ENCODE assay signal across 8 mouse cellular contexts in the genomic region with DNA sequence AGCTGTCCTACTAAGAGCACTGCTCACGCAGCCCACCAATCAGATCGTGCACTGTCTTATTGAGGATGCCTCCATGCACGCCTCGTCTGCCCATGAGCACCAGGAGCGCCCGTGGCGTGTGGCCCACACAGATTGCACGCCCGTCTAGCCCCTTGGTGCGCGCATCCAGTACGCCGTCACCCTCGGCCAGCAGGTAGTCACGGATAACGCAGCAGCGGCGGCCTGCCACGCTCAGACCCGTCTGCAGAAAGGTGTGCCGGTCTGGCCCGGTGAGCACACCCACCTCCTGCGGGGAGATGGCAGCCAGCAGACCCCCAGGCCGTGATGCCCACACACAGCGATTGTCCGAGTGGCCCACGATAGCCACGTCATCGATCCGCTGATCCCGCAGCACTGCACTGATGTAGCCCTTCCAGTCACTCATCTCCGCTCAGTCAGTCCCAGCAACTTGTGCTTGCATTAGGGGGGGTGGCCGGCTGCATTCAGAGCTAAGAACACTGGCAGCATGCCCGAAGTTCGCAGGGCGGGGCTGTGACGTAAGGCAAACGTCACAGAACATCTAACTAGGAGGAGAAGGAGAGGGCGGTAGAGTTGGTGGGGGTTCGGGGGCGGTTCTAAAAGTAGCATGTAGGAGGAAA. TPM values are rescaled to one million over a fixed set of nuclear protein-coding genes. Genes with fewer than 3 reads are reported as not detected.
DNase-seq lines count a peak whose midpoint lies in the region; ATAC-seq and TF ChIP-seq lines count a peak whose summit lies in the region.

A gene (minus strand): TSS at position 490 of the 638 bp plus-strand sequence.

- 7% methylated on average over 33 of the region's 41 CpGs for WGBS in embryonic facial prominence, embryonic 14.5 days
- WGBS in hindbrain, embryonic 11.5 days = 11% methylated on average over 41 of the region's 41 CpGs
- 9% methylated on average over 41 of the region's 41 CpGs for WGBS in lung, postnatal 0 days

- H3K4me1 ChIP-seq in embryonic facial prominence, embryonic 14.5 days (ENCODE audit: control insufficient read depth, insufficient read depth, low read length) = no peaks in the 10 kb centered on the region
- no peaks in the 10 kb centered on the region for H3K4me1 ChIP-seq in hindbrain, embryonic 11.5 days (replicated peaks; ENCODE audit: control insufficient read depth, insufficient read depth, low read length)
- H3K4me1 ChIP-seq in lung, postnatal 0 days (ENCODE audit: insufficient read depth, low read depth, low read length) = 0 out of 2 replicates have a peak, but pooled peaks cover 4% of the 10 kb centered on the region

- ATAC-seq in embryonic facial prominence, embryonic 14.5 days (ENCODE audit: low read depth) = 0 out of 2 replicates have a peak, but pooled peaks have one; percentile 16
- peak; percentile 45; the same call in 1 of the 2 replicates for ATAC-seq in hindbrain, embryonic 11.5 days (ENCODE audit: low FRiP score)
- peak; percentile 60 for ATAC-seq in lung, postnatal 0 days

- H3K27me3 ChIP-seq in embryonic facial prominence, embryonic 14.5 days (replicated peaks; ENCODE audit: control insufficient read depth, insufficient read depth, low read length) = peaks cover 18% of the 10 kb centered on the region
- H3K27me3 ChIP-seq in hindbrain, embryonic 11.5 days (ENCODE audit: control insufficient read depth, insufficient read depth, low read length) = peaks cover 21% of the 10 kb centered on the region
- H3K27me3 ChIP-seq in lung, postnatal 0 days (replicated peaks; ENCODE audit: insufficient read depth, low read length) = peaks cover 24% of the 10 kb centered on the region

- H3K4me3 ChIP-seq in embryonic facial prominence, embryonic 14.5 days (ENCODE audit: low read depth, low read length) = peak within 1 kb of the TSS; percentile 37
- H3K4me3 ChIP-seq in hindbrain, embryonic 11.5 days (ENCODE audit: low read depth, low read length) = peak within 1 kb of the TSS; percentile 31
- H3K4me3 ChIP-seq in lung, postnatal 0 days (ENCODE audit: low read depth, low read length) = no peak within 1 kb of the TSS

- DNase-seq in cerebellum, postnatal 36 days = peak; percentile 14 to 19
- DNase-seq in cerebellum, adult 11-12 months = no peak
- DNase-seq in embryonic facial prominence, embryonic 14.5 days (ENCODE audit: low spot score) = peak; percentile 84
- DNase-seq in hindbrain, embryonic 11.5 days (ENCODE audit: low spot score) = peak; percentile 71
- peak; percentile 63 to 68 for DNase-seq in layer of hippocampus, postnatal 10 days (ENCODE audit: low spot score in 2 of 2)
- peak; percentile 58 for DNase-seq in lung, postnatal 0 days (ENCODE audit: low spot score)
- DNase-seq in right cerebral cortex, postnatal 25 days = peak; percentile 76
- no peak for DNase-seq in urinary bladder, adult 2 months (ENCODE audit: low spot score)

- TF ChIP-seq CTCF in lung, postnatal 0 days (IDR thresholded peaks at IDR 0.05) = no peak

- H3K9ac ChIP-seq in embryonic facial prominence, embryonic 14.5 days (ENCODE audit: low read depth, low read length) = peak within 1 kb of the TSS; percentile 58
- peak within 1 kb of the TSS; percentile 55 for H3K9ac ChIP-seq in hindbrain, embryonic 11.5 days (ENCODE audit: low read depth, low read length)
- H3K9ac ChIP-seq in lung, postnatal 0 days (replicated peaks; ENCODE audit: low read depth) = no peak within 1 kb of the TSS

- H3K36me3 ChIP-seq in embryonic facial prominence, embryonic 14.5 days (ENCODE audit: control insufficient read depth, insufficient read depth, low read length) = no peaks in the 10 kb centered on the region
- H3K36me3 ChIP-seq in hindbrain, embryonic 11.5 days (ENCODE audit: control insufficient read depth, insufficient read depth, low read length) = no peaks in the 10 kb centered on the region
- H3K36me3 ChIP-seq in lung, postnatal 0 days (ENCODE audit: insufficient read depth, low read length) = no peaks in the 10 kb centered on the region

- H3K27ac ChIP-seq in embryonic facial prominence, embryonic 14.5 days (replicated peaks; ENCODE audit: low read depth, low read length) = no peak within 1 kb of the TSS
- no peak within 1 kb of the TSS for H3K27ac ChIP-seq in hindbrain, embryonic 11.5 days (ENCODE audit: low read depth, low read length)
- no peak within 1 kb of the TSS for H3K27ac ChIP-seq in lung, postnatal 0 days (ENCODE audit: low read length)

- peak within 1 kb of the TSS; percentile 60 for H3K4me2 ChIP-seq in embryonic facial prominence, embryonic 14.5 days (ENCODE audit: low read depth, low read length)
- peak within 1 kb of the TSS; percentile 62 for H3K4me2 ChIP-seq in hindbrain, embryonic 11.5 days (replicated peaks; ENCODE audit: low read depth, low read length)
- no peak within 1 kb of the TSS; the same call in 1 of the 2 replicates for H3K4me2 ChIP-seq in lung, postnatal 0 days (replicated peaks; ENCODE audit: low read depth, low read length)

- no peaks in the 10 kb centered on the region for H3K9me3 ChIP-seq in embryonic facial prominence, embryonic 14.5 days (ENCODE audit: control insufficient read depth, low read length)
- H3K9me3 ChIP-seq in hindbrain, embryonic 11.5 days (ENCODE audit: control insufficient read depth, low read length) = no peaks in the 10 kb centered on the region
- H3K9me3 ChIP-seq in lung, postnatal 0 days (ENCODE audit: low read length) = no peaks in the 10 kb centered on the region

- no peak for TF ChIP-seq EP300 in lung, postnatal 0 days (IDR thresholded peaks at IDR 0.05)

RNA-seq across cellular contexts. Expression of the gene that starts here (rescaled TPM):
- polyA plus RNA-seq in embryonic facial prominence, embryonic 14.5 days (2014; fragmentation: Nextera tagmentation; extraction: Ambion mirVana) = 0.70 TPM in 1 of 2 replicates, not detected in the other
- not detected in 2 replicates for polyA plus RNA-seq in hindbrain, embryonic 11.5 days (2014; fragmentation: Nextera tagmentation; extraction: Ambion mirVana)
- total RNA-seq in layer of hippocampus, postnatal 10 days (2021) = under 1 TPM in 1 of 2 experiments, not detected in 1; 0.75 TPM
- polyA plus RNA-seq in lung, postnatal 0 days (2015; fragmentation: Nextera tagmentation; extraction: Ambion mirVana) = not detected in 2 replicates
- not detected in 2 replicates for polyA plus RNA-seq in urinary bladder, adult 2 months (2012; rRNA removed)

Comparison
In these comparisons a context has a peak if more than half of its experiments do, and no peak if none do; other contexts are left out.
1. DNase-seq: peak in cerebellum, postnatal 36 days (2 of 2) and right cerebral cortex, postnatal 25 days (single experiment); none in cerebellum, adult 11-12 months (single experiment) and urinary bladder, adult 2 months (single experiment).
2. Peak in DNase-seq, ATAC-seq, H3K4me3 ChIP-seq, H3K9ac ChIP-seq and H3K4me2 ChIP-seq in embryonic facial prominence, embryonic 14.5 days; RNA of the gene not detected or under 1 TPM.
3. Peak in DNase-seq, ATAC-seq, H3K4me3 ChIP-seq, H3K9ac ChIP-seq and H3K4me2 ChIP-seq in hindbrain, embryonic 11.5 days; RNA of the gene not detected or under 1 TPM.
4. Peak in DNase-seq in layer of hippocampus, postnatal 10 days; RNA of the gene not detected or under 1 TPM.
5. Peak in DNase-seq and ATAC-seq in lung, postnatal 0 days; RNA of the gene not detected or under 1 TPM.
6. Peak in every context shown above with its lines, with median percentiles within 50 percentile points of each other: ATAC-seq.